Mouse (Mus musculus): ENCODE measurements around the gene Vav1.

DNA sequence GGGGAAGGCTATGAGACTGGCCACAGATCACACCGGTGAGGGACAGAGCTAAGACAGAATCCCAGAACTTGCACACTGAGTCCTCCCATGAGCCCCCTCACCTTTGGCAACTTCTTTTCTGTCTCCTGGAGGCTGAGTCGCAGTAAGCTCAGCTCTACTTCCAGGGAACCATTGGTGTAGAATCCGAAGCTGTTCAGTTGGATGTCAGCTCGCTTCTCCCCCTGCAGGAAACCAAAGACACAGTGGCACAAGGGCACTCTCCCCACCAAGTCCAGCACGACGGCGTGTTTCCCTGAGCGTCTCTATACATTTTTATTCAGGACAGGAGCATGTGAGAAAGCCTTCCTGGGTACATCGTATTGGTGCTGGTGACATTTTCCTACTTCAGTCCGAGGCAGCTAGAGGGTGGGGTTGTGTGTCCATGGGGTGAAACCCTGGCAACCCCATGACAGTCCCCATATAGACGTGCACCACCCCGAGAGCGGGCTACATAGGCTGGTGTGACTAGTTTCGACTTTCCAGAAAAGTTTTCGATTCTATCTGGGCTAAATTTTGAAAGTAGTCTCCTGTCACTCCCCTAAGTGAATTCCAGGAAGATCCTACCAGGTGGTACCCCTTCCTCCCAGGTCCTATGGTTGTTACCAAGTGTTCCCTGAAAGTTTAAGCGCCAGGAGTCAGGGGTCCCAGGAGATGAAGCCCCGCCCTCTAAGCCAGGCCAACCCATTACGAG, 32.1 kb upstream of the Vav1 start:
- TF ChIP-seq CTCF (IDR thresholded peaks at IDR 0.05; ENCODE audit: borderline replicate concordance, insufficient read depth, low read length): peak; percentile 21; the same call in 1 of the 2 replicates
- no peak for TF ChIP-seq POLR2A (IDR thresholded peaks at IDR 0.05; ENCODE audit: low read depth, low read length)

Data from embryonic fibroblast, embryonic 13.5 days (primary cell).